Mouse (Mus musculus) CH12.LX (cell line): ENCODE results near the gene D630003M21Rik.

Experiments used
- CHD1 ChIP-seq: IDR thresholded peaks from 2 replicates; pipeline ENCODE4 v1.6.1; 2012; ENCODE audit warnings: low read depth, low read length, improper control_type of control experiment, inconsistent platforms
- CTCF ChIP-seq, 2 experiments: IDR thresholded peaks in 1 of 2; conservative IDR thresholded peaks in 1 of 2; 2 replicates each; pipeline ENCODE4 v1.5.1; 2011 to 2012; ENCODE audit warnings: low read depth in 2 of 2, low read length in 2 of 2, improper control_type of control experiment in 1 of 2, inconsistent platforms in 1 of 2, mild to moderate bottlenecking in 1 of 2, moderate library complexity in 1 of 2
- EP300 ChIP-seq: IDR thresholded peaks from 2 replicates; pipeline ENCODE4 v1.6.1; 2011; ENCODE audit warnings: low read length, improper control_type of control experiment
- KAT2A ChIP-seq: IDR thresholded peaks from 2 replicates; pipeline ENCODE4 v1.6.1; 2012; ENCODE audit warnings: low read length, improper control_type of control experiment, inconsistent platforms; ENCODE audit not compliant: insufficient replicate concordance
- POLR2A ChIP-seq: IDR thresholded peaks from 2 replicates; pipeline ENCODE4 v1.6.1; 2011; ENCODE audit warnings: low read depth, mild to moderate bottlenecking, improper control_type of control experiment, low read length
- POLR2AphosphoS2 ChIP-seq: IDR thresholded peaks from 2 replicates; pipeline ENCODE4 v1.6.1; 2011; ENCODE audit warnings: low read depth, low read length, improper control_type of control experiment
- SMC3 ChIP-seq: IDR thresholded peaks from 2 replicates; pipeline ENCODE4 v1.6.1; 2011; ENCODE audit warnings: low read depth, low read length, improper control_type of control experiment
- ZKSCAN1 ChIP-seq: IDR thresholded peaks from 2 replicates; pipeline ENCODE4 v1.6.1; 2012; ENCODE audit warnings: low read depth, inconsistent platforms, low read length, improper control_type of control experiment, borderline replicate concordance

DNA sequence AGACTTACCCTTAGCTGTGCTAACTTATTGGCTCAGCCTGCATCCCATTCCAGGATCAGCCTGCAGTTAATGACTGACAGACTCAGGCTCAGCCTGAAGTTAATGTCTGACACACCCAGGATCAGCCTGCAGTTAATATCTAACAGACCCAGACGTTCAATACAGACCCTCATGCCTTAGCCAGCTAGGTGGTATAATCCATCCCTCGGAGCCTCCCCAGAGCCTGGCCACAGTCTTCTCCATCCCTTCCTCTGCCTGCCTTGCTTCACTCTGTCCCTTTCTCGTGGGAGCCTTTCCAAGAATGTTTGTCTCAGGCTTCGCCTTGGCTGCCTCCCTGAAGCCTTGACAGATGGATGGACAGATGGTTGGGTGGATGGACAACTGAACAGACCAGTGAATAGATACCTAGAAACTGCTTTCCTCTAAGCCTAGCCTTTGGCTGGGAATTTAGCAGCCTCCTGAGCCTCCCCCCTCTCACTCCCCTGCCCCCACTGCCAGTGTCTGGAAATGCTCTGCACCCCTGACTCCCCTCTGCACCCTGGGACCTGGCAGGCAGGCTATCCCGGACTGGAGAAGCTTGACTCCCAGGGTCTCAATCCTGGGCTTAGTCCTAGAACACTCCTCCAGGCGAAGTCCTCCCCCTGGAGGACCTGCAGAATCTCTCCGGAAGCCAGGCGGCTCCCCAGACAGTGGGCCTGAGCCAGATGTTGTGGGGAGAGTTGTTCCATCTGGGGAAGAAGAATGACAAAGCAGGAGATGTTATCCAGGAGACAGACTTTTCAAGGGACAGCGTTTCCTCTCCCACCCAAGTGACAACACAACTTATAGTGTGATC is 13.5 kb downstream of the D630003M21Rik start:
- TF ChIP-seq ZKSCAN1 (no peak), CTCF (conservative IDR thresholded peaks at IDR 0.05 in 1 of 2, IDR thresholded peaks at IDR 0.05 in 1 of 2; ENCODE audit: low read depth in 2 of 2, low read length in 2 of 2) (no peak), POLR2A (no peak), CHD1 (no peak), EP300 (no peak), POLR2AphosphoS2 (no peak), SMC3 (no peak), KAT2A (no peak)
